Mouse (Mus musculus) layer of hippocampus, adult 9-10 months (tissue): ENCODE data around the gene Abcb9.

ENCODE experiments used
- DNase-seq: peaks from one replicate; pipeline ENCODE4 v3.0.0; 2022; ENCODE audit warnings: low spot score

The Abcb9 gene

DNA sequence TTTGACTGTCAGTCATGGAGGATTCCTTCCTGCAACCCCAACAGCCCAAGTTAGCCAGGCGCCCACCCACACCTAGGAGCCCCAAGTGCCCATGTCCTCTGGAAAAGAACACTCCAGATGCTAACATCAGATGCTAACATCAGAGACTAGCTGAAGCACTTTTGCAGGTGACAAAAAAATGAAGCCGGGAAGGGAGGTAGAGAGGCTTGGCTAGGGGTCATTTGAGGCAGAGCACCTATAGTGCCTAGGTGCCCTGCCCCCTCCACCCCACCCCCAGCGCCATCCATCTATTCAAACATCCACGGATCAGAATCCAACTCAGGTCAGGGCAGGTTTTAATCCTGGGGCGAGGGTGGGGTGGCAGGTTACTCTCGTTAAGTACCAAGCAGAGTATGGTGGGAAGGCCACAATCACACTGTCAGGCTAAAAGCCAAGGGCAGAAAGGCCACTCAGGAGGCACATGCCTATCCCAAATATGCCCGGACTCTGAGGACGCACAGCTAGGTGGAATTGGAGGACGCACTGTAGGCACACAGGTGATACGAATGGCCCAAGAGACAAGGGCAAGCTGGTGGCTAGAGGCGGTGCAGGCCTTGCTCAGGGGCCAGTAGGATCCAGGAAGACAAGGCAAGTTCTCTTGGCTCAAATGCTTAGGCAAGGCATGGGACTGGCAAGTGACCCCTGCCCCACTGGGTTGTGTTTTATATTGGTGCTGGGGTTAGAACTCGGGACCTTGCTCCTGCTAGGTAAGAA lies 1.6 kb downstream of the Abcb9 start:
- no peak for DNase-seq

DNA sequence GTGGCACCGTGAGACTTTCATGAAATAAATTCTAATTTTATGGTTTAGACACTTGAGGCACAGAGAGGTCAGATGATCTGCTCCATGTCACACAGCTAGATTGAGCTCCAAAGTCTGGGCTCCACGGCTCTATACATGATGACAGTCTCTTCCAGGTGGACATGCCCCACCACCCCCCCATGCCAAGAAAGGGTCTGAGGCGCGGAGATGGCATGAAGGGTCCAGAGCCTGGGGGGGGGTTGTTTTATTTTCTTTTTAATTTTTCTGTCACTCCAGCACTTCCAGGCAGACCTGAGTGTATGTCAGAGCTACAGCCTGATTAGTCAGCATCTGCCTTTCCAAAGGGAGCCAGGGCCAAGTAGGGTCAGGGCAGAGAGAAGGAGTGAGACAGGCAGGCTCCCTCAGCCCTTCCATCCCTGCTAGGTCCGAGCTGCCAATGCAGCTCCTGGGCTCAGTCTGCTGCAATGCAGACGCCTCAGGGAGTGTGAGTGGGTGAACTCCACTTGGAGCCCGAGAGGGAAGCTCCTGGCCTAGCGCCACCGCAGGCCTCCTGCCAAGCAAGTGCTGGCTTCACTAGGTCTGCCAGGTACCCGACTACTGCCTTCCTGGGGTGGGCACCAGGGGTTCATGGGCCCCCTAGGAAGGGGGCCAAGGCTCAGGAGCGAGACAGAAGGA lies 2.3 kb downstream of the Abcb9 start:
- DNase-seq, result no peak

DNA sequence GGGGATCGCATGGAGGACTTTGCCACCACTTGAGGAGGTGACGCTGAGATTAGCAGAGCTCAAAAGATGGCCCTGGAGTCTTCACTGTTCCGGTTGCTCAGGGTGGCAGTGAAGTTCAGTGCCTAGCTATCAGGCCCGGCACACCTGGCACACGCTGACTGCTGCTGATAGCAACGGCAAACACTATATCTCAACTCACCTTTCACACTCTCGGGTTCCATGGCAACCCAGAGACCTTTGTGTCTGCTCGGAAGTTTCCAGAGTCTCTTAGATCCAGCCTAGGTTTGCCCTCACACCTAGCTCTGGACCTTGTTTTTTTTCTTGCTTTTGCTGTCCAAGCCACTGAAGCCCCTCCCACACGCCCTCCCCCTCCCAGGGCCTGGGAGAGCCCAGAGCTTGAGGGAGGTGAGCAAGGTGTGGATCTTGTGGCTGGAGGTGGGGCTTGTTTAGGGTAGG lies 3.6 kb downstream of the Abcb9 start:
- no peak for DNase-seq

DNA sequence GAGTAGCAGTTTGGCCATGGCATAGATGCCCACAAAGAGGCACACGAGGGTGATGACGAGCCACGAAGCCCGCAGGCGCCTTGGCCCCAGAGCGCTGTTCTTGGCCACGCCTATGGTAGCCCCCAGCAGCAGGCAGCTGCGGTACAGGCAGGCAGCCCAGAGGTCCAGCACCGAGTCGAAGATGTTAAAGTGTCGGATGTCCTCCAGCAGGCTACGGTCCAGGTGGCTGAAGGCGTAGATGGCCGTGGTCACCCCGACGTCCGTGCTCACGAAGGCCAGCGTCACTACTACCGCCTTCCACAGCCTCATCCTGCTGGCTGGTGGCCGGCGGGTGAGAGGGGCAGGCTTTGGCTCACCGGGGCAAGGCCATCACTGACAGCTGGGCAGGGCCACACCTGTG lies 5.7 kb downstream of the Abcb9 start:
- DNase-seq, result no peak

DNA sequence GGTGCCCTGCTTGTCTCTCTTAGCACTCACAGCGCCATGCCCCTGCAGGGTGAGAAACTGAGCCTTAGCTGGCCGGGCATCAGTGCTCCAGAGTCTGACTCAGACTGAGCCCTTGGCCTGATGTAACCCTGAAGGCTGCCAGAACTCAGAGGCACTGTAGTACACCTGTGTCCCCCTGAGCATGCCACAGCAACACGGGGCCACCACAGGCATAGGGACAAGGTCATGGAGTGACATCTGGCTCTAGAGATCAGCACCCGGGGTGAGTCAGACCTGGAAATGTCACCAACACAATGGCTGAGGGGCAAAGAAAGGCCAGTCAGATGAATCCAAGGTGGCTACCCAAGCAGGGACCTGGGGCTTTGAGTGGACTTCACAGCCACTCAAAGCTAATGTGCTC lies 8.7 kb downstream of the Abcb9 start:
- no peak for DNase-seq

DNA sequence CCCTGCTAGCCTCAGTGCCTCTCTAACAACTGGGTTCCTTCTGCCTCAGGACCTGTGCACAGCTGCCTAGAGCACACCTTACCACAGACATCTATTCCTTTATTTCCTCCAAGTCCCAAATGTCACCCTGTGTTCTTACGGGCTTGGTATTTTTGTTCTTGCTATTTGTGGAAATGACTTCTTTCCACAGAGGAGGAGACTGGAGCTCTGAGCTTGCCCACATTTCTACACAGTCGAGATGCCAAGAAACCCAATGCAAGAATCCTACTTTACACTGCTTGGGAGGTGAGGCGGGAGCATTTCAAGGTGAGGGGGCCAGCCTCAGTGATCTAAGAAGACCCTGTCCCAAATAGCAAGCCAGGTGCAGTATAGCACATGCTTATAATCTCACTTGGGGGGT lies 10.1 kb downstream of the Abcb9 start:
- DNase-seq, result no peak

DNA sequence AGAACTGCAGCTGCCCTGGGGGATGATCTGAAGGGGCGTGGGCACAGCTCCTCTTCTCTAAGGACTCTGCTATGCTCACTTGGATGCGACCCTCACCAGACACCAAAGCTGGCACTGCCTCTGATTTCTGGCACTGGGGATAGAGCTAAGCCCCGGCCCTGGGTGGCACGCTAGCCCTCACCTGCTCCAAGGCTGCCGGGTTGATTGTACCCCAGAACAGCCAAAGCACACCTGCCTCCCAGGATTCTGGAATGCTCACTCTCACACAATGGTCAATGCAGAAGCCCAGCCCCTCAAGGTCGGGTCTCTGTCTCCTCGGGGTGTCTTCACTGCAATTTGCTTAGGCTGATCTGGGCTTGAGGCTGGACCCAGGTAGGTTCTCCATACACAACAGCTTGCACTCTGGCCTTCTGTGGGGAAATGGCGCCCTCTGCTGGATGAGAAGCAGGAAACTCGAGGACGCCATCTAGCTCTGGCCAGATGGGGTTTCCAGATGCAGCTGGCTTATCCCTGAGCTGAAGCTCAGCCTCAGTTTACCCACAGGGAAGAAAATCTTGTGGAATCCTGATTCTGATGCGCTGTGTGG lies 10.9 kb downstream of the Abcb9 start:
- peak; percentile 68 for DNase-seq

DNA sequence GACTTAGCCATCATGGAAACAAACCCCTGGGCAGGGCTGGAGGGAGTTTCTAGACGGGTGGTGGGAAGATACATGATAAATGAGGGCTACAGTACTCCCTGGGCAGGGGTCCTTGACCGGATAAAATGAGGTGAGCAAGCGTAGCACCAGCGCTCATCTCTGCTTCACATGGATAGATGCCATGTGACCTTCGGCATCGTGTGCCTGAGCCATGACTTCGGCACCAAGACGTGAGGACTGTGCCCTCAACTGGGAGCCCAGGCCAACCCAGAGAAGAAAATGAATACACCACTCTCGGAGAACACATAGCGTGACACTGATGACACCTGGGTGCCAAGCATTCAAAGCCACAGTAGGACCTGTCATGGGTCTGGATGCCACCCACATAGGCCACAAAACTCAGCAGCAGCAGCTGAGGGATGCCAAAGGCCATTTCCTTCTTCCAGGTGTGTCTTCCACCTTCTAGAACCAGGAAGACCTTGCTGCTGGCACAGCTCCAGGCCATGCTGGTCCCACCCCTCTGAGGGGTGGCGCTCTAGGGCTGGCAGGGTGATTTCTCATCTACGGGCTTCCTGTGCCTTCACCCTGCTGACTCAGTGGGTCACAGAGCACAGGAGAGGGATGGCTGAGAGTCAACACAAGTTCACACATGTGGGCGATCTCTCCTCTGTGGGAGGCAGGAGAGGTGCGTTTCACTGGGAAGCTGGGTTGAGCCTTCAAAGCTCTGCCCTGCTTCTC lies 11.6 kb downstream of the Abcb9 start:
- no peak for DNase-seq

DNA sequence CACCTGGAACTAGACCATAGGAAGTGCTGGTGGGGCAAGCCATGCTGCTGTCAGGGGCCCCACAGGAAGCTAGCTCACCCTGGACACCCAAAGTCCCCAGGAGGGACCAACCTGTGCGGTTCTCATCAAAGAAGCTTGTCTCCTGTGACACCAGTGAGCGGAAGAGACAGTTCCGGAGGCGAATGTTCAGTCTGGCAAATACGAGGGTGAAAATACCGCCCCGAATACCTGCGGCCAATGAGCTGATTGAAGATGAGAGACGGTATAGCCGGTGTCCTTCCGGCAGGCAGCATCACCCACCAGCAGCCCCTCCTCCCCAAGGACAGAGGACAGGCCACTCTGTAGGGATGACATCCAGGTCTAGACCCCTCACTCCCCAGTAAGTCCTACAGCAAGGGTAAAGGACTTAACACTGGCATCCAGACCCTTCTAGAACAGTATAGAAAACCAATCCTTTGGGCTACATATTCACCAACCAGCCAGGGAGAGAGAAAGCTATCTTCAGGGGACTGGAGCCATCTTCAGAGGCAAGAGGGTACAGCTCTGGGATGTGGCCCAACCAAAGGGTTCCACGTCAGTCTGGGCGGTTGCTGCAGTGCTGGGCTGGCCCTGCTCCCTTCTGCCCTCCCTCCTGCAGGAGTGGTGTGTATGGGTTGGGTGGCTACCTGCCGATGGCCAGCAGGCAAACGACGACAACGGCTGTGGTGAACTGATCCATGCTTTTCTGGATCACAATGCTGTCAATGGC lies 12.5 kb downstream of the Abcb9 start:
- no peak for DNase-seq

DNA sequence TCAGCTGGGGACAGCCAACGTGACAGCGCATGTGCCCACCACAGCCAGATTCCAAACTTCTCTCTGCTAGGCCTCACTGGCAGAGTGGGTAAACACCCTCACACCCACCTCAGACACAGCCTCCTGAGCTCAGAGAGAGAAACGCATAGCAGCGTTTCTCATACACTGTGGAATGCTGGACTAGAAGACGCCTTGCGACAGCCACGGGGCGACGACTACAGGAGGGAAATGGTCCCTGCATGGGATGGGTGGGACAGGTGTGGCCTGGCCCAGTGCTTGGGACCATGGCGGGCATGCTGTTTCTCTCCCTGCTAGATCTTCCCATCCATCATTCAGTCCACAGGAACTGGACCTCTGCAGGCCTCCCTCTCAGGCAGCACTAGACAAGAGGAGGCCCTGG lies 13.2 kb downstream of the Abcb9 start:
- no peak for DNase-seq

DNA sequence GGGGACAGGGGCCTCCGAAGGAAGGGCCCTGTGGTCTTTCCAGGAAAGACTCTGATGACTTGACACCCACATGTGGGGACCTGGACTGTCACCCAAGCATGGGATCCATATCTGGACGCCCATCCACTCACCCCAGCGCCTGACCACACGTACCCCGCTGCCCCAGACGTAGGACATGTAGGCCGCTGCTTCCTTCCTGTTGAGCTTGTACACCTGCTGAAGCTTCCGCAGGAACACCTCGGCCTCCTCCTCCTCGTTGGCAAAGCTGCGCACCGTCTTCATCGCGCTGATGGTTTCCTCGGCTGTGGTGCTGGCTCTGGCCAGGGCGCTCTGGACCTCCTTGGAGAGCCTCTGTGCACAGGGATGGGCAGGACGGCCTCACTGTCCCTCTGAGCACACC lies 15.7 kb downstream of the Abcb9 start:
- DNase-seq, result no peak

DNA sequence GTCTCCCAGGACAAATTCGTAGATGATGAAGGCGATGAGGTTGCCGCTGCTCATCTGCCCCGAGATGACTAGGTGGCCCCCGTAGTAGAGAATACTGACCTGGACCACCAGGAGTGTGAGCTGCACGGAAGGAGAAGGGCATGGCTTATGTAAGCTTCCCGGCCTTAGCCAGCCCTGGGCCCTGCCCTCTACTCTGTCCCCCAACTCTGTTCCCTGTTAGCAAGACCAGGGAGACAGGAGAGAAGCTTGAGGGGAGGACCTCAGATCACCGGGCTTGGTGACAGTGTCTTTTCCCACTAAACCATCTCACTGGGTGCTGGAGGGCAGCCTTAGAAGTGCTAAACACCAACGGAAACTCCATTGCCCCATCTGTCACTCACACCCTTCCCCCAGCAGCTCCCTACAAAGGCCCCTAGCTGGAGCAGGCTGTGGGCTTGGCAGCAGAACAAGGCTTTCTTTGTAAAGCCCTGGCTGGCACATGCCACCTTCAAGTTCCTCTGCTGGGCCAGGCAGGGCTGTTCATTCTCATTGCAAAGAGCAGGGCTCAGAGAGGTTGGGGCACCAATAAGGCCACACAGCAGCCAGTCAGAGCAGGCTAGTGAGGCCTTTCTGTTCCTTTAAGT lies 16.7 kb downstream of the Abcb9 start:
- DNase-seq, result peak; percentile 45

DNA sequence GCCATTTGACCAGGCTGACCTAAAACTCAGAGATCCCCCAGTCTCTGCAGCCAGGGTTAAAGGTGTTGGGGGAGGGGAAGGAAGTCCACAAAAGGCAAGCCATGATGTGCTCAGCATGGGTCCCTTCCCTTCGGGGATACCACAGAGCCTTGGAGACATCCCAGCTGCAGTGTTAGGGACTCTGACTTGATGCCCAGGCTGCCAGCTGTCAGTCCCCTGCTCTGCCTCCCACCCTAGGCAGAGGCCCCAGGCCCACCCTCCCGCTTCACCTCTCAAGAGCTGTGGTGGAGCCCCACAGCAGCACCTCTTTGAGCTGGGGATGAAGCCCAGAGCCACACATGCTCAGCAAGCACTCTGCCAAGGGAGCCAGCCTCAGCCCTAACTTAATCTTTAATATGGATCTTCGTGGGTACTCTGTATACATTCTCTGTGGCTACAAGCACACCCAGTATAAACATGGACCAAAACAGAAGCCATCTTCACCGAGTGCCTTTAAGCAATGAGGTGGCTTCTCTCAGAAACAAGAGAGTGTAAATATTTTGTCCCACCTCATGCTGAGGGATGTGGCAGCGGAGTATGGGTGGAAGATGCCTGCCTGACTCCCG lies 17.6 kb downstream of the Abcb9 start:
- no peak for DNase-seq

DNA sequence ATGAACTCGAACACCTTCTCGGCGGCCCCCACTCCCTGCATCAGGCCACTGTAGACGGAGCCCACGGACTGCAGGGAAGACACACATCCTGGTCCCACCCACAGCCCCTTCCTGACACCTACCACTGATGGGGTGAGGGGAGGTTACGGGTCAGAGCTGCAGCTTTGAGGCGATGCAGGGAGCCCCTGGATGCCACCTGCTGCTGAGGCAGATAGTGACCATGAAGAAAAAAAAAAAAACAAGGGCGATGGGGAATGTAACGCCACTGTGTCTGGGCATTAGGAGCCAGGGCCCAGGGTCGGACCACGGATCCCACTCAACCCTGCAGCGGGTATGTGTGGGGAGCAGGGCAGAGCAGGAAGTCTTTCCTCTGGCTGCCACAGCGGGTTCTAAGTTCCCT lies 18.4 kb downstream of the Abcb9 start:
- no peak for DNase-seq

DNA sequence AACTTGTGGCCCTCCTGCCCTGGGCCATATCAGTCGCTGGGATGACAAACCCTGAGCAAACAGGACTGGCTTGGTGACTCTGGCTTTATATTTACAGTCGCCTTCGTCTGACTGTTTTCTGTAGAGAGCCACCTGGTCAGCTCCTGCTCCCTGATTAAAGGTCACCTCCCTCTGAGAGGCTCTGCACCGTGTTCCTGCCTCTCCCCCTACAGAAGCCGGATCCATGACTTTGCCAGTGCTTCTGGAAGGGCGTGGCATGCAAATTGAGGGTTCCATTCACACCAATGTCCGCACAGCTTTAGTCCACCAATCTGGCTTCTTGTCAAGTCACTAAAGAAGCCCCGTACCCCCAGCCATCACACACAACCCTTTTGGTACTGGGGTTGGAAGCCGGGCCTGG lies 19.0 kb downstream of the Abcb9 start:
- DNase-seq, result no peak

DNA sequence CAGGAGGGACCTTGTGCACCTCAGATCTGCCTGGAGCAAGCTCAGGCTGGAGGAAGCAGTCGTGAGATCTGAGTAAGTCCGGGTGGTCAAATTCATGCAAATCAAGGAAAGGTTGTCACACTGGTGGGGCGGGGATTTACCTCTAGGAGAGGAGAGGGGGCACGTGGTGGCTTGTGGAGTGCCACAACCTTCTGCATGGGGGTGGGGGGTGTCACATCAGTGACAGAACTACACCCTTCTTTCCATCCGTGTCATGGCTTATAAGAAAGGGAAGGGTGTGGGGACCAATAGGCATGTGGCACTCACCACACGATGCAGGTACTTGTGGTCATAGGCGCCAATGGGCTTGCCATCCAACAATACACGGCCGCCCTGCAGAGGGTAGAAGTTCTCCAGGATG lies 19.9 kb downstream of the Abcb9 start:
- DNase-seq, result no peak

DNA sequence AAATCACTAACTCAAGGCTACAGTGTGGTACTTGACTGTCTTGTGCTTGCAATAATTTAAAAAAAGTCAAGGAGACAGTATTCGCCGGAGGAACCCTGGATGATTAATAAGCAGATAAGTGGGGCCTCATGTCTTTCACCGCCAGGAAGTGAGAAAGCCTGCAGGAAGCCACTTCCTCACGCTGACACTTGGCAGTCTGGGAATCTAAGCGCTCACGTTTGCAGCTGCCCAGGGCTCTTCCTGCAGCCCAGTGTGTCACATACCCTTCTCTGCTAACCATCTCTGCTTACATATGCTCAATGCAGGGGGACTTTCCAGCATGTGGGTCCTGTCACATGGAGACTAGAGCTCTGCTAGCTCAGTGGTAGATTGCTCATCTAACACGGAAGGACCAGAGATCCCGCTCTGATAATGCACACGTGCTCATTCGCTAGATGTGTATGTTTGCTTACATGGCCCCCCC lies 20.7 kb downstream of the Abcb9 start:
- DNase-seq, result no peak

DNA sequence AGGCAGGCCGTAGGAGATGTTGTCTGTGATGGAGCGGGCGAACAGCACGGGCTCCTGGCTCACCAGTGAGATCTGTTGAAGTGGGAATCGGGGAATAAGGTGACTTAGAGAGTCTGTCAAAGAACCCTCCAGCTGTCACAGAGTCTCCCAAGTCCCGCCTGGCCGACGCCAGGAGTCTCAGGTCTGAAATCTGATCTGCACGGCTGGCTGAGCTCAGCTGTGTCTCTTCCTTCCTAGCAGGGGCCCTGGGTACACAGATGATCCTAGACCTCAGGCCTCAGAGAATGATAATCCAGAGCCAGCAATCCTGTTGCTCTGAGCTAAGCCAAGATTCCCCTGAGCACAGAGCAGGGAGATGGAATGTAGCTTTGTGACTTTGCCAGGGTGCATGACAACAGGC lies 21.9 kb downstream of the Abcb9 start:
- DNase-seq, result no peak

DNA sequence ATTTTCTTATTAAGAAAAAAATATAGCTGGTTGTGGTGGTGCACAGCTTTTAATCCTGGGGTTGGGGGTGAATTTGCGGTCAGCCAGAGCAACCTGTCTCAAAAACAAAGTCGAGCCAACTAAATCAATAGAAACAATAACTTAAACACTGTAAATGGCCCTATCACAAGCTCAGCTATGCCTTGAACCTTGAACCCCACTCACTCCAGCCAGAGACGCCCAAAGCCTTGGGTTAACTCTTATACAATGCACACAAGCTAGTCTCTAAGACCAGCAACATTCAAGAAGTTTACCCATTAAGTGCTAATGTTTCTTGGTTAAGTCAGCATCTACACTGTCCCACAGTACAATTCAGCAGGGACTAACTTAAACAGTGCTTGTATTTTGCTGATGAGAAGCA lies 25.9 kb downstream of the Abcb9 start:
- DNase-seq, result no peak

DNA sequence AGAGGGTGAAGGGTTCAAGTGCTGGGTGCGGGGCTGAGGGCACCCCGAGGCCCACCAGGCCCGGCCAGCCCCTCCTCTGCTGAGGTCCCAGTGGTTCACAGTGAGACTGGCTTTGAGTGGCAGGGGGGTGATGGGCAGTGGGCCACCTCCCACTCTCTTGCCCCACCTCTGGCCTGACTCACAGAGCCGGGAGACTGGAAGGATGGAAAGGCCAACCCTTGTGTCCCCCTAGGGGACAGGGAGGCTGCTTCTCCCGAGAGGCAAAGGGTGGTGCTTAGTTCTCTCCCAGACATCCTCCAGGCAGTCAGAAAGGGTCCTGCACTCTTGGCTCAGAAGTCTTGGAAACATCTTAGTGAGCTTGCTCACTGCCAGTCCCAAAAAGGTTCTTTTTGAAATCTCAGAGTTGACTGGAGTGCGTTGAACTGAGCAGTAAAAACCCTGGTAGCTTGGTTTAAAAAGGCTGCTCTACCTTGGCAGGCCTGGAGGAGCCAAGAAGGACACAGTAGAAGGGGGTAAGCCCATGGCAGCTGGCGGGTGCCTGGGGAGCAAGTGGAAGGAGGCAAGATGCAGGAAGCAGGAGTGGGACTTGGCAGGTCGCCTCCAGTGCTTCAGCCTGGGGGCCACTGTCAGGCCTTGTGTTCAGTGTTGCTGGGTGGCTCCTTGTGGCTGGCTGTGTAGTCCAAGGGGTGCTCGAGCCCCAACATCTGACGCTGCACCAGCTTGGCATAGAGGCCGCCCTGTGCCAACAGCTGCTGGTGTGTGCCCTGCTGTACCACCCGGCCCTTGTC lies 33.4 kb downstream of the Abcb9 start:
- DNase-seq, result no peak
